Mouse (Mus musculus) MEL (cell line): Measurements from ENCODE around the gene Gm49416. TPM values are rescaled to one million over a fixed set of nuclear protein-coding genes. Genes with fewer than 3 reads are reported as not detected.
A peak's percentile ranks its signal among the peaks of the same experiment; 100 is the strongest.

Experiments
- DNase-seq: peaks from one replicate; pipeline ENCODE4 v3.0.0; 2011; ENCODE audit warnings: low read depth, low spot score
- H3K27ac ChIP-seq: 2 replicates; pipeline ENCODE4 v1.5.1; 2012; ENCODE audit warnings: low read depth, mild to moderate bottlenecking, control low read depth, low read length, moderate library complexity; ENCODE audit not compliant: control insufficient read depth
- H3K27me3 ChIP-seq, 2 experiments: fragments of 150-350 bp in 1 of 2; sonication (generic) in 1 of 2; 2 replicates each; pipeline ENCODE4 v1.6.1; 2012; ENCODE audit warnings: low read length in 2 of 2, mild to moderate bottlenecking in 2 of 2, improper control_type of control experiment in 1 of 2, moderate library complexity in 1 of 2; ENCODE audit not compliant: insufficient read depth in 2 of 2, control insufficient read depth in 1 of 2
- H3K36me3 ChIP-seq, 2 experiments: 2 replicates each; pipeline ENCODE4 v1.6.1; 2012 to 2014; ENCODE audit warnings: low read length in 2 of 2, improper control_type of control experiment in 1 of 2, inconsistent platforms in 1 of 2, mild to moderate bottlenecking in 1 of 2; ENCODE audit not compliant: insufficient read depth in 2 of 2, control insufficient read depth in 1 of 2
- H3K4me1 ChIP-seq, 2 experiments: fragments of 150-350 bp in 1 of 2; sonication (generic) in 1 of 2; 2 replicates each; pipeline ENCODE4 v1.6.1; 2012; ENCODE audit warnings: low read length in 2 of 2, improper control_type of control experiment in 1 of 2, mild to moderate bottlenecking in 1 of 2; ENCODE audit not compliant: insufficient read depth in 2 of 2, control insufficient read depth in 1 of 2
- H3K4me3 ChIP-seq, 2 experiments: fragments of 150-350 bp in 1 of 2; sonication (generic) in 1 of 2; 2 replicates each; pipeline ENCODE4 v1.5.1; 2012; ENCODE audit warnings: low read depth in 2 of 2, low read length in 2 of 2, mild to moderate bottlenecking in 2 of 2, moderate library complexity in 2 of 2, control low read depth in 1 of 2, improper control_type of control experiment in 1 of 2; ENCODE audit not compliant: control insufficient read depth in 1 of 2, insufficient read depth in 1 of 2
- H3K79me2 ChIP-seq: 2 replicates; pipeline ENCODE4 v1.6.1; 2012; ENCODE audit warnings: mild to moderate bottlenecking, low read length, moderate library complexity; ENCODE audit not compliant: control insufficient read depth, poor library complexity, insufficient read depth
- H3K9ac ChIP-seq: 2 replicates; pipeline ENCODE4 v1.6.1; 2012; ENCODE audit warnings: low read depth, mild to moderate bottlenecking, control low read depth, low read length, moderate library complexity; ENCODE audit not compliant: control insufficient read depth, poor library complexity, severe bottlenecking
- H3K9me3 ChIP-seq: fragments of 150-350 bp; sonication (generic); replicated peaks from 2 replicates; pipeline ENCODE4 v1.6.1; 2012; ENCODE audit warnings: mild to moderate bottlenecking, low read length, improper control_type of control experiment, moderate library complexity; ENCODE audit not compliant: insufficient read depth
- BHLHE40 ChIP-seq: IDR thresholded peaks from 2 replicates; pipeline ENCODE4 v1.6.1; 2012; ENCODE audit warnings: low read depth, mild to moderate bottlenecking, inconsistent platforms, low read length, improper control_type of control experiment, borderline replicate concordance
- CHD1 ChIP-seq: IDR thresholded peaks from 2 replicates; pipeline ENCODE4 v1.6.1; 2012; ENCODE audit warnings: low read depth, mild to moderate bottlenecking, inconsistent platforms, low read length, improper control_type of control experiment
- CHD2 ChIP-seq: IDR thresholded peaks from 2 replicates; pipeline ENCODE4 v1.6.1; 2011; ENCODE audit warnings: low read length, improper control_type of control experiment
- CTCF ChIP-seq, 3 experiments: IDR thresholded peaks in 2 of 3; conservative IDR thresholded peaks in 1 of 3; 2 replicates each; pipeline ENCODE4 v1.5.1; 2011 to 2012; ENCODE audit warnings: low read length in 3 of 3, low read depth in 2 of 3, mild to moderate bottlenecking in 2 of 3, improper control_type of control experiment in 1 of 3, inconsistent platforms in 1 of 3, mixed read lengths in 1 of 3, moderate library complexity in 1 of 3; ENCODE audit not compliant: control insufficient read depth in 1 of 3, insufficient read depth in 1 of 3, poor library complexity in 1 of 3, severe bottlenecking in 1 of 3
- ELF1 ChIP-seq: IDR thresholded peaks from 2 replicates; pipeline ENCODE4 v1.6.1; 2014; ENCODE audit warnings: low read depth, mild to moderate bottlenecking, inconsistent platforms, low read length, improper control_type of control experiment, moderate library complexity
- HCFC1 ChIP-seq: IDR thresholded peaks from 2 replicates; pipeline ENCODE4 v1.6.1; 2012; ENCODE audit warnings: low read depth, mild to moderate bottlenecking, inconsistent platforms, low read length, improper control_type of control experiment, moderate library complexity
- JUND ChIP-seq: IDR thresholded peaks from 2 replicates; pipeline ENCODE4 v1.6.1; 2011; ENCODE audit warnings: low read depth, mild to moderate bottlenecking, improper control_type of control experiment, low read length
- KAT2A ChIP-seq: conservative IDR thresholded peaks from 2 replicates; pipeline ENCODE4 v1.6.1; 2012; ENCODE audit warnings: low read depth, low read length, improper control_type of control experiment, inconsistent platforms
- MAX ChIP-seq: IDR thresholded peaks from 2 replicates; pipeline ENCODE4 v1.6.1; 2011; ENCODE audit warnings: low read length, improper control_type of control experiment
- MAZ ChIP-seq: IDR thresholded peaks from 2 replicates; pipeline ENCODE4 v1.6.1; 2012; ENCODE audit warnings: low read depth, mild to moderate bottlenecking, inconsistent platforms, low read length, improper control_type of control experiment
- MEF2A ChIP-seq: IDR thresholded peaks from 2 replicates; pipeline ENCODE4 v1.6.1; 2014; ENCODE audit warnings: low read depth, mild to moderate bottlenecking, inconsistent platforms, low read length, improper control_type of control experiment; ENCODE audit not compliant: poor library complexity, insufficient replicate concordance, severe bottlenecking; ENCODE audit errors: extremely low read depth
- MXI1 ChIP-seq: IDR thresholded peaks from 2 replicates; pipeline ENCODE4 v1.6.1; 2011; ENCODE audit warnings: mild to moderate bottlenecking, low read depth, low read length, improper control_type of control experiment
- MYC ChIP-seq: IDR thresholded peaks from 2 replicates; pipeline ENCODE4 v1.6.1; 2011; ENCODE audit warnings: low read depth, mild to moderate bottlenecking, low read length, improper control_type of control experiment, moderate library complexity
- NRF1 ChIP-seq: IDR thresholded peaks from 2 replicates; pipeline ENCODE4 v1.6.1; 2014; ENCODE audit warnings: low read depth, mild to moderate bottlenecking, inconsistent platforms, low read length, improper control_type of control experiment, moderate library complexity; ENCODE audit not compliant: poor library complexity, insufficient read depth, severe bottlenecking
- POLR2AphosphoS2 ChIP-seq: IDR thresholded peaks from 2 replicates; pipeline ENCODE4 v1.6.1; 2011; ENCODE audit warnings: low read length, improper control_type of control experiment
- POLR2AphosphoS5 ChIP-seq: IDR thresholded peaks from 2 replicates; pipeline ENCODE4 v1.6.1; 2012; ENCODE audit warnings: low read depth, borderline replicate concordance, mild to moderate bottlenecking, inconsistent platforms, low read length, moderate library complexity, mixed read lengths
- RAD21 ChIP-seq: IDR thresholded peaks from 2 replicates; pipeline ENCODE4 v1.6.1; 2011; ENCODE audit warnings: mild to moderate bottlenecking, low read depth, low read length, improper control_type of control experiment
- RCOR1 ChIP-seq: IDR thresholded peaks from 2 replicates; pipeline ENCODE4 v1.6.1; 2012; ENCODE audit warnings: low read depth, mild to moderate bottlenecking, inconsistent platforms, low read length, improper control_type of control experiment
- SIN3A ChIP-seq: IDR thresholded peaks from 2 replicates; pipeline ENCODE4 v1.6.1; 2012; ENCODE audit warnings: low read length, improper control_type of control experiment, inconsistent platforms
- TAL1 ChIP-seq: IDR thresholded peaks from 2 replicates; pipeline ENCODE4 v1.6.1; 2012; ENCODE audit warnings: mild to moderate bottlenecking, inconsistent platforms, low read length, moderate library complexity, mixed read lengths
- TBP ChIP-seq: IDR thresholded peaks from 2 replicates; pipeline ENCODE4 v1.8.0; 2011; ENCODE audit warnings: low read depth, low read length, improper control_type of control experiment
- TCF12 ChIP-seq: IDR thresholded peaks from 2 replicates; pipeline ENCODE4 v1.6.1; 2014; ENCODE audit warnings: low read depth, mild to moderate bottlenecking, inconsistent platforms, low read length, improper control_type of control experiment, moderate library complexity
- UBTF ChIP-seq: IDR thresholded peaks from 2 replicates; pipeline ENCODE4 v1.6.1; 2012; ENCODE audit warnings: low read depth, mild to moderate bottlenecking, inconsistent platforms, low read length, improper control_type of control experiment, moderate library complexity, borderline replicate concordance; ENCODE audit not compliant: insufficient read depth
- USF1 ChIP-seq: IDR thresholded peaks from 2 replicates; pipeline ENCODE4 v1.6.1; 2014; ENCODE audit warnings: low read depth, mild to moderate bottlenecking, inconsistent platforms, low read length, improper control_type of control experiment, moderate library complexity
- USF2 ChIP-seq, 2 experiments: IDR thresholded peaks; 2 replicates each; pipeline ENCODE4 v1.6.1; 2011 to 2012; ENCODE audit warnings: improper control_type of control experiment in 2 of 2, low read length in 2 of 2, borderline replicate concordance in 1 of 2, inconsistent platforms in 1 of 2, low read depth in 1 of 2, mild to moderate bottlenecking in 1 of 2; ENCODE audit not compliant: insufficient read depth in 1 of 2
- ZC3H11A ChIP-seq: IDR thresholded peaks from 2 replicates; pipeline ENCODE4 v1.6.1; 2012; ENCODE audit warnings: low read depth, mild to moderate bottlenecking, inconsistent platforms, low read length, improper control_type of control experiment
- ZKSCAN1 ChIP-seq: IDR thresholded peaks from 2 replicates; pipeline ENCODE4 v1.6.1; 2012; ENCODE audit warnings: low read depth, mild to moderate bottlenecking, inconsistent platforms, low read length, improper control_type of control experiment, moderate library complexity
- ZNF384 ChIP-seq: IDR thresholded peaks from 2 replicates; pipeline ENCODE4 v1.6.1; 2012; ENCODE audit warnings: low read depth, mild to moderate bottlenecking, inconsistent platforms, low read length, improper control_type of control experiment
- polyA plus RNA-seq, 2 experiments: library from polyadenylated mRNA; stranded (reverse) in 1 of 2; unstranded in 1 of 2; fragments of >175 nt in 1 of 2; fragments of >200 nt in 1 of 2; gene quantifications; 2 replicates each; pipeline versions ENCODE4 v1.2.1 to v1.2.4; 2012; ENCODE audit warnings: low replicate concordance in 2 of 2, low read depth in 1 of 2; ENCODE audit not compliant: insufficient read length in 2 of 2, insufficient read depth in 1 of 2, missing spikeins in 1 of 2
- total RNA-seq: library from RNA; depleted of rRNA; stranded (reverse); fragments of 300-350 nt; gene quantifications from 2 replicates; pipeline ENCODE4 v1.2.3, GENCODE M21; 2012

The Gm49416 gene
- total and polyA plus RNA-seq, 3 experiments: 0.77 to 31.2 TPM; not detected in 1

GRCm38 (mm10) chr19:8875031-8875430 lies 13.7 kb upstream of the Gm49416 start:
- H3K9me3 ChIP-seq: no peaks in the 10 kb centered on the region
- no peak overlapping the region; the same call in 1 of the 2 replicates for H3K27ac ChIP-seq
- peaks cover 15% of the 10 kb centered on the region for H3K79me2 ChIP-seq
- H3K4me3 ChIP-seq: no peak overlapping the region
- peaks cover 8 to 31% of the 10 kb centered on the region in 2 experiments for H3K36me3 ChIP-seq
- H3K27me3 ChIP-seq: no peaks in the 10 kb centered on the region
- H3K4me1 ChIP-seq: peaks cover 10 to 21% of the 10 kb centered on the region in 2 experiments; a peak in 3 of 4 replicates
- no peak overlapping the region for H3K9ac ChIP-seq
- no peak for TF ChIP-seq CHD2
- no peak for TF ChIP-seq NRF1
- TF ChIP-seq TAL1: no peak
- no peak for TF ChIP-seq POLR2AphosphoS5
- TF ChIP-seq ZKSCAN1: no peak
- TF ChIP-seq USF2 (IDR thresholded peaks at IDR 0.05; ENCODE audit: borderline replicate concordance in 1 of 2, insufficient read depth in 1 of 2, low read depth in 1 of 2, low read length in 2 of 2): no peak
- TF ChIP-seq ZNF384: no peak
- no peak for DNase-seq

GRCm38 (mm10) chr19:8880311-8881033 lies 8.3 kb upstream of the Gm49416 start, which contains the start of gene Uqcc3:
Uqcc3 (minus strand) TSS chr19:8880923.
- no peaks in the 10 kb centered on the region for H3K27me3 ChIP-seq
- H3K36me3 ChIP-seq: peaks cover 0 to 6% of the 10 kb centered on the region in 2 experiments
- H3K4me1 ChIP-seq: 0 out of 4 replicates have a peak, but pooled peaks cover 0 to 2% of the 10 kb centered on the region in 2 experiments
- no peaks in the 10 kb centered on the region for H3K9me3 ChIP-seq
- peak within 1 kb of the TSS; percentile 51 for H3K27ac ChIP-seq
- peak; percentile 95 for DNase-seq
- H3K4me3 ChIP-seq: peak within 1 kb of the TSS; percentile 77 to 82
- H3K79me2 ChIP-seq: peaks cover 7% of the 10 kb centered on the region
- H3K9ac ChIP-seq: peak within 1 kb of the TSS; percentile 79
- TF ChIP-seq TAL1 (no peak), ELF1 (peak; percentile 71), JUND (no peak), ZNF384 (peak; percentile 96), NRF1 (peak; percentile 43; the same call in 1 of the 2 replicates), MXI1 (peak; percentile 100), HCFC1 (peak; percentile 92), POLR2AphosphoS2 (peak; percentile 74; the same call in 1 of the 2 replicates), USF1 (peak; percentile 83), MAZ (peak; percentile 95), KAT2A (peak; percentile 66; the same call in 1 of the 2 replicates), UBTF (0 out of 2 replicates have a peak, but pooled peaks have one; percentile 18), CTCF (IDR thresholded peaks at IDR 0.05 in 2 of 3, conservative IDR thresholded peaks at IDR 0.05 in 1 of 3; ENCODE audit: control insufficient read depth in 1 of 3, insufficient read depth in 1 of 3, low read depth in 2 of 3, low read length in 3 of 3, poor library complexity in 1 of 3, severe bottlenecking in 1 of 3) (no peak), SIN3A (peak; percentile 100), RCOR1 (peak; percentile 14; the same call in 1 of the 2 replicates), RAD21 (no peak), TBP (peak; percentile 94), BHLHE40 (peak; percentile 99), MAX (peak; percentile 99), MEF2A (peak; percentile 49; the same call in 1 of the 2 replicates), TCF12 (peak; percentile 80), MYC (peak; percentile 99), CHD1 (peak; percentile 50; the same call in 1 of the 2 replicates), ZC3H11A (no peak), CHD2 (no peak)
